Mouse (Mus musculus) cerebellum, adult 11-12 months (tissue): Measurements from ENCODE around the gene Bcl2l1.
A peak's percentile ranks its signal among the peaks of the same experiment; 100 is the strongest.

Experiments
- DNase-seq: peaks from one replicate; pipeline ENCODE4 v3.0.0; 2022

Gene Bcl2l1

GRCm38 (mm10) chr2:152823770-152824169 is 7.8 kb downstream of the Bcl2l1 start:
- no peak for DNase-seq

- DNase-seq = no peak
These were observed 10.0 kb downstream of the Bcl2l1 start for GRCm38 (mm10) chr2:152821566-152821965.

- DNase-seq = no peak
These were observed 10.5 kb downstream of the Bcl2l1 start for GRCm38 (mm10) chr2:152821023-152821422.

- peak; percentile 60 for DNase-seq
These were observed 11.2 kb downstream of the Bcl2l1 start for GRCm38 (mm10) chr2:152820369-152820768.

GRCm38 (mm10) chr2:152819926-152820325 is 11.6 kb downstream of the Bcl2l1 start:
- DNase-seq = no peak

- no peak for DNase-seq
These were observed 12.4 kb downstream of the Bcl2l1 start for GRCm38 (mm10) chr2:152819097-152819624.

- peak; percentile 33 for DNase-seq
These were observed 12.8 kb downstream of the Bcl2l1 start for GRCm38 (mm10) chr2:152818679-152819078.

GRCm38 (mm10) chr2:152817596-152818291 is 13.8 kb downstream of the Bcl2l1 start:
- DNase-seq = peak; percentile 94

GRCm38 (mm10) chr2:152816657-152817348 is 14.7 kb downstream of the Bcl2l1 start:
- DNase-seq = peak; percentile 67

- DNase-seq = peak; percentile 56
These were observed 15.5 kb downstream of the Bcl2l1 start for GRCm38 (mm10) chr2:152815879-152816656.

- peak; percentile 67 for DNase-seq
These were observed 17.2 kb downstream of the Bcl2l1 start for GRCm38 (mm10) chr2:152814213-152814874.

GRCm38 (mm10) chr2:152813232-152813631 is 18.3 kb downstream of the Bcl2l1 start:
- peak; percentile 18 for DNase-seq

- peak; percentile 63 for DNase-seq
These were observed 20.0 kb downstream of the Bcl2l1 start for GRCm38 (mm10) chr2:152811336-152812165.

GRCm38 (mm10) chr2:152810158-152810941 is 21.2 kb downstream of the Bcl2l1 start:
- no peak for DNase-seq

GRCm38 (mm10) chr2:152808178-152808577 is 23.4 kb downstream of the Bcl2l1 start:
- no peak for DNase-seq

GRCm38 (mm10) chr2:152806037-152806436 is 25.5 kb downstream of the Bcl2l1 start:
- DNase-seq = peak; percentile 21

GRCm38 (mm10) chr2:152805111-152805490 is 26.4 kb downstream of the Bcl2l1 start:
- DNase-seq = no peak

GRCm38 (mm10) chr2:152804408-152805110 is 27.0 kb downstream of the Bcl2l1 start:
- DNase-seq = peak; percentile 93

- DNase-seq = no peak
These were observed 28.4 kb downstream of the Bcl2l1 start for GRCm38 (mm10) chr2:152803081-152803480.

- DNase-seq = no peak
These were observed 29.2 kb downstream of the Bcl2l1 start for GRCm38 (mm10) chr2:152802303-152802702.
